Mouse (Mus musculus) limb, embryonic 12.5 days (tissue): ENCODE results near the gene Rexo1. TPM values are rescaled to one million over a fixed set of nuclear protein-coding genes. Genes with fewer than 3 reads are reported as not detected.
A peak's percentile ranks its signal among the peaks of the same experiment; 100 is the strongest.

Experiments used
- ATAC-seq: fragments of 200-750 bp; cut with Nextera tagmentation; 2 replicates; pipeline ENCODE4 v1.8.0; 2017; ENCODE audit warnings: low read depth, moderate TSS enrichment; ENCODE audit not compliant: insufficient number of reproducible peaks, insufficient read depth, low FRiP score, low TSS enrichment
- H3K27ac ChIP-seq: fragments of 300-500 bp; sonication (generic); 2 replicates; pipeline ENCODE4 v1.5.1; 2016; ENCODE audit warnings: mild to moderate bottlenecking, moderate library complexity
- H3K27me3 ChIP-seq: fragments of 300-500 bp; sonication (generic); 2 replicates; pipeline ENCODE4 v1.6.1; 2016; ENCODE audit warnings: mild to moderate bottlenecking, moderate library complexity
- H3K36me3 ChIP-seq: fragments of 300-500 bp; sonication (generic); 2 replicates; pipeline ENCODE4 v1.6.1; 2016; ENCODE audit warnings: mild to moderate bottlenecking, moderate library complexity
- H3K4me1 ChIP-seq: fragments of 300-500 bp; sonication (generic); replicated peaks from 2 replicates; pipeline ENCODE4 v1.6.1; 2016
- H3K4me2 ChIP-seq: fragments of 300-500 bp; sonication (generic); 2 replicates; pipeline ENCODE4 v1.6.1; 2016; ENCODE audit warnings: mild to moderate bottlenecking, moderate library complexity
- H3K4me3 ChIP-seq: fragments of 300-500 bp; sonication (generic); replicated peaks from 2 replicates; pipeline ENCODE4 v1.5.1; 2016; ENCODE audit warnings: mild to moderate bottlenecking
- H3K9ac ChIP-seq: fragments of 300-500 bp; sonication (generic); replicated peaks from 2 replicates; pipeline ENCODE4 v1.6.1; 2016; ENCODE audit warnings: mild to moderate bottlenecking, moderate library complexity
- H3K9me3 ChIP-seq: fragments of 300-500 bp; sonication (generic); 2 replicates; pipeline ENCODE4 v1.6.1; 2016; ENCODE audit warnings: mild to moderate bottlenecking, moderate library complexity
- WGBS: fragments of 180-500 bp; shearing (Covaris S2); methylation state at CpG from one replicate; pipeline ENCODE4 v1.1.7; 2016; 5-methylcytosine and 5-hydroxymethylcytosine counted together
- polyA plus RNA-seq: library from polyadenylated mRNA; unstranded; fragments of >200 nt; fragmentation: Nextera tagmentation; extraction: Ambion mirVana; gene quantifications from 2 replicates; pipeline ENCODE4 v1.2.1, GENCODE M21; 2016

The Rexo1 gene
- polyA plus RNA-seq, 1 experiment from 2014 or later, result 33.4 TPM

DNA sequence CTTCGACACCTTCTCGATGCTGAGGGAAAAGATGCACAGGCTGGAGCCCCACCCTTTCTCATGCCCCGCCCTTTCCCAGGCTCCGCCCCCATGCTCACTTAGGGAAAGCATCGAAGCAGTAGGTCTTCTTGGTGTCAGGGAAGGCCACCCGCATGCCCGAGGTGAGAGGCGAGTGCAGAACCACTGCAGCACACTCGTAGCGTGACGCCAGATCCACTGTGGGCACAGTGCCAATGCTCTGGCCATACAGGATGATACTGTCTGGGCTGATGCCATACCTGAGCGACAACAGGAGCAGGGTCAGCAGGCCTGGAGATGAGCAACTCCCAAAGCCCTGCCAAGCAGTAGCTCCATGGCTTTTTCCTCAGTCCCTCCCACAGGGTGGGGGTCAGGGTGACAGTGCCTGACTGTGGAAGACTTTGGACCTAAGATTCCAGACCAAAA, 22.7 kb upstream of the Rexo1 start:
- Histone ChIP-seq H3K9ac (0 out of 2 replicates have a peak overlapping the region, but pooled peaks have one; percentile 34), H3K4me1 (peaks cover 24% of the 10 kb centered on the region), H3K4me2 (no peak overlapping the region), H3K27me3 (no peaks in the 10 kb centered on the region), H3K36me3 (peaks cover 56% of the 10 kb centered on the region), H3K4me3 (no peak overlapping the region), H3K9me3 (no peaks in the 10 kb centered on the region), H3K27ac (no peak overlapping the region)
- ATAC-seq, result no peak
- 65% methylated on average over 12 of the region's 12 CpGs for WGBS

DNA sequence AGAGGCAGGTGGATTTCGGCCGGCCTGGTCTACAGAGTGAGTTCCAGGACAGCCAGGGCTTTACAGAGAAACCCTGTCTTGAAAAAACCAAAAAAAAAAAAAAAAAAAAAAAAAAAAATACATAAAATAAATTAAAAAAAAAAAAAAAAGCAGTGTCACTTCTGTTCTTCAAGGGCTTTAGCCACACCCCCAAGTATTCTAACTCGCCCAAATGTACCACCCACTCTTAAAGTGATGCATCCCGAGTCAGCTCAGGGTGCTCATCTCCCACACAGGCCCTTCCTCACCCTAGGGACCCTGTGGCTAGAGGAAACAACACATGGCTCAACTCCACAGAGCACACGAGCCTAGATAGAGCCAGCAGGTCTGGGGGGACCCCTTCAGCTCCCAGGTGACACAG, 21.7 kb upstream of the Rexo1 start:
- Histone ChIP-seq H3K9me3 (no peaks in the 10 kb centered on the region), H3K36me3 (peaks cover 56% of the 10 kb centered on the region), H3K27ac (no peak overlapping the region), H3K4me2 (no peak overlapping the region), H3K9ac (no peak overlapping the region), H3K27me3 (no peaks in the 10 kb centered on the region), H3K4me1 (peaks cover 22% of the 10 kb centered on the region), H3K4me3 (no peak overlapping the region)
- ATAC-seq, result no peak
- WGBS, result 92% methylated on average over 5 of the region's 5 CpGs

DNA sequence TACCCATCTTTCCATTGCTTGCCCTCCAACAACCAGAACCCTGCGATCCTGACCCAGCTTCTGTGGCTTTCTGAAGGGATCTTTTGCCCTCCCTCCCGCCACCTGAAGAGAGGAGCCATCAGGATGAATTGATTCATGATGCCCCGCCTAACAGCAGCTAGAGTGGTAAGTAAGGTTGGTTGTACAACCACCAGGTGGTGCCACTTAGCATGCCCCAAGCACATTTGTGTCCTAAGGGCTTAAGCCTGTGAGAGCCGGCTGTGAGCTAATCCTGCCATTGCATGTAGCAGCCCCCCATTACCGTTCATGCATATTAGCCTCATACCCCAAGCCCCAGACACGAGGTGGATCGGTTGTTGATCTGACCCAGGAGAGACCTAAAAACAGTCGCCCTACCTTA, 17.6 kb upstream of the Rexo1 start:
- no peaks in the 10 kb centered on the region for H3K27me3 ChIP-seq
- peaks cover 31% of the 10 kb centered on the region for H3K4me1 ChIP-seq
- H3K27ac ChIP-seq, result peak overlapping the region; percentile 91
- peak overlapping the region; percentile 85 for H3K4me3 ChIP-seq
- peak overlapping the region; percentile 76; the same call in 1 of the 2 replicates for H3K9ac ChIP-seq
- no peak for ATAC-seq
- no peaks in the 10 kb centered on the region for H3K9me3 ChIP-seq
- peak overlapping the region; percentile 98 for H3K4me2 ChIP-seq
- 9% methylated on average over 8 of the region's 8 CpGs for WGBS
- peaks cover 25% of the 10 kb centered on the region for H3K36me3 ChIP-seq

DNA sequence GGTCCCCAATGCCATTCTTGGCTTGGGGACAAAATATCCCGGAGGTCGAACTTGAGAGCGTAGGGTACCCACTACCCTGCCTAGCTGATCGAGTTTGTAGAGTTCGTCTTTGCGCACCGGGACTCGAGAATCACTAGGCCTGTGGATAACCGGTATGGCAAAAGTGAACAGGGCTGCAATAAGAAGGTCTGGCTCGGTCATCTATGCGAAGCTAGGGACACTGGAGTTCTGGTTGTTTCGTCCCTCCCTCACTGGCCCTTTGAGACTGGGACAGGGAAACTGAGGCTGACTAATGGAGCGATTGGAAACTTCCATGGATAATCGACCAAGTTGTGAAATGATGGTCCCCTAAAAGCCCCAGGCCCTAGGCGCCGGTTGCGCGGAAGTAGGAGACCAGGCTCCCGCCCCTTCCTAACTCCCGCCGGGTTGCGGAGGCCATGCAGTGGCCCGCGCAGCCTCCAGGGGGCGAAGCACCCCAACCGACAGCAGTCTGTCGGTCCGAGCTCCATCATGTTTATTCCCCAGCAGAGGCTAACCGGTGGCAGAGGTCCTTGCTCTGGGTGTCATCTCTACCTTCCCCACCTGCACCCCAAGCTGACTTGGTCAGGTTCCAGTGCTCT, 16.9 kb upstream of the Rexo1 start:
- H3K27me3 ChIP-seq, result no peaks in the 10 kb centered on the region
- H3K4me1 ChIP-seq, result peaks cover 34% of the 10 kb centered on the region
- peak overlapping the region; percentile 98 for H3K4me2 ChIP-seq
- WGBS, result under 1% methylated on average over 29 of the region's 29 CpGs
- peak; percentile 26; the same call in 1 of the 2 replicates for ATAC-seq
- peaks cover 18% of the 10 kb centered on the region for H3K36me3 ChIP-seq
- peak overlapping the region; percentile 85 for H3K4me3 ChIP-seq
- H3K27ac ChIP-seq, result peak overlapping the region; percentile 91
- no peaks in the 10 kb centered on the region for H3K9me3 ChIP-seq
- peak overlapping the region; percentile 76 for H3K9ac ChIP-seq

DNA sequence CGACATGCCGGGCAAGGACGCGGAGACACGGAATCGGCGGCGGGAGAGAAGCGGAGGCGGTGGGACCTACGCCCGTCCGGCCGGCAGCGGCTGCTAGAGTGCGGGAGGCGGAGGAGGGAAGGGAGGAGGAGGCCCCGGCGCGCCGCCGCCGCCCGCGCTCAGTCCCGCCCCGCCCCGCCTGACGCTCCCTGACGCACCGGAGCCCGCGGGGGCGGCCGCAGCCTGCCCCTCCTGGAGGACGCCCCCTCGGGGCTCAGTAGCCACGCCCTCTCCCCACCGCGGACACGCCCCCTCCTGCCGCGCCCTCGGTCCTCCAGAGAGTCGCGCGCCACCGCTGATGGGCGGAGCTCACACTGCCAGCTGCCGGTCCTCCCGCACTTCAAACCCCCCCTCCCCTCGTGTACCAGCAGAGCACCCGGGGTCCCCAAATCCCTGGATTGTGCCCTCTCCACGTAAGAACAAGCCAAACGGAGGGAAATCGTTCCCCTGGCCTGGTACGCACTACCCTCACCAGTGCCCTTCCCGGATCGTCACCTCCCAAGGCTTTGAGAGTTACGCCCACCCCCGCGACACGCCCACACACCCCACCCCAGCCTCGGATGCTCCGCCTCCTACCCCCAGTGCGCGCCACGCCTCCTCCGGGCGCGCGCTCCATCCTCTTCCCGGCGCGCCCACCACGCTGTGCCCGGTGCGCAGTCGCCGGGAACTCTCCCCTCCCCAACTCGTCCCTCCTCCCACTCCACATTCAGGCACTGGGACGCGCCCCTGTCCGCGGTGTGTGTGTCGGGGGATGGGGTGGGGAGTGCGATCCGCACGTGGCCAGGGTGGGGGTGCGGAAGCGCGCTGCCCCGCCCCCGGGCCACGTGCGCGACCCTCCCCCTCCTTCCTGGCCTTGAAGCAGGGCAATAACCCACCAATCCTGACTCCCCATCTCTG, 16.1 kb upstream of the Rexo1 start, which contains the start of gene Klf16:
TSS of gene Klf16 (minus strand) at position 127 of the 936 bp plus-strand sequence.
- Histone ChIP-seq H3K27me3 (no peaks in the 10 kb centered on the region), H3K27ac (peak within 1 kb of the TSS; percentile 91), H3K4me2 (peak within 1 kb of the TSS; percentile 98), H3K9me3 (no peaks in the 10 kb centered on the region), H3K4me3 (peak within 1 kb of the TSS; percentile 85), H3K9ac (peak within 1 kb of the TSS; percentile 76), H3K4me1 (peaks cover 37% of the 10 kb centered on the region), H3K36me3 (peaks cover 13% of the 10 kb centered on the region)
- under 1% methylated on average over 91 of the region's 97 CpGs for WGBS
- peak; percentile 74 for ATAC-seq

DNA sequence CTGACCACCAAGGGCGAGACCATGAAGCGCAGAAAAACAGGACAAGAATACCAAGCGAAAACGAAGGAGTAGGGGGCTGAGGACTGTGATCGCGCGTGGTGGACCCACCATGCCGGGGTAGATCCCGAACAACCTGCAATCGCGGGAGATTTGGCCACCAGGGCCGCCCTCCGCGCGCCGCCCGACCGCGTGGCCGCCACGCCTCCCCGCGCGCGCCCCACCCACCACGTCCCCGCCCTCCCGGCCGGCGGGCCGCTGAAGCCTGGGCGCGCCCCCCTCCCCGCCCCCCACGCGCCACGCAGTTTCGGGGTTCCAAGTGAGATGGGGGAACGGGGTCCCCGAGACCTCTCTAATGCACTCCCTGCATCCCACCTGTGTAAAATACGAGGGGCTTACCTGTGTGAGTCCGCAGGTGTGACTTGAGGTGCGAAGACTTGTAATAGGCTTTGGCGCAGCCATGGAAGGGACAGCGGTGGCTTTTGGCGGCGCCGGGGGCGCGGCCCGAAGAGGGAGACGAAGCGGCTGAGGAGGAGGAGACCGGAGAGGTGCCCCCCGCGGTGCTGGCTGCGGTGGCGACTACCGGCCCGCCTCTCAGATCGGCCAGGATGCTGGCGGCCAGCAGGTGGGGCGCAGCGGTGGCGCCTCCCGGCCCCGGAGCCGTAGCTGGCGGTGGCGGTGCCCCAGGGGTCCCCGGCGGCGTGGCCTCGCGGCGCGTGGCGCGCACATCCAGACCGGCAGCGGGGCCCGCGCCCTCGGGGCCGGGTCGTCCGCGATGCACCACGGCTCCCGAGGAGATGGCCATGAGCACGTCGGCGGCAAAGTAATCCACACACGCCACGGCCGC, 15.2 kb upstream of the Rexo1 start:
- H3K27me3 ChIP-seq, result no peaks in the 10 kb centered on the region
- H3K9me3 ChIP-seq, result no peaks in the 10 kb centered on the region
- H3K27ac ChIP-seq, result peak overlapping the region; percentile 91
- under 1% methylated on average over 91 of the region's 96 CpGs for WGBS
- peaks cover 5% of the 10 kb centered on the region for H3K36me3 ChIP-seq
- peak overlapping the region; percentile 85 for H3K4me3 ChIP-seq
- no peak for ATAC-seq
- H3K4me2 ChIP-seq, result peak overlapping the region; percentile 98
- peaks cover 46% of the 10 kb centered on the region for H3K4me1 ChIP-seq
- peak overlapping the region; percentile 76 for H3K9ac ChIP-seq

DNA sequence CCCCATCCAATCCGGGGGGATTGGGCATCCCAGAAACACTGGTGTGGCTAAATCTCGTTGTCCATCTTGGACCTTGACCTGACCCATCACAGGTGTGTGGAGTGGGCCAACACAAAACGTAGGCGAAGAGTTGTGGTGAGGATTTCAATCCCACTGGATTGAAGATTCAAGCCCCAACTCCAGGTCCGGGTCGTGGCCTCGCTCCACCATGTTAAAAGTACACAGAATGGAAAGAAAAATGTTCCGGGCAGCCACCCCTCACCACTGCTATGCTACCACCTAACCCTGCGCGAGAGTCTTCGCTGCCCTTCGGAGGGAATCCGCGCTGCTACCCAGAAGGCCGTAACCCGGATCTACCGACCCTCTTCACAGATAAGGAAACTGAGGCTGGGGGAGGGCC, 14.6 kb upstream of the Rexo1 start:
- WGBS, result 15% methylated on average over 17 of the region's 17 CpGs
- Histone ChIP-seq H3K9me3 (no peaks in the 10 kb centered on the region), H3K36me3 (no peaks in the 10 kb centered on the region), H3K27ac (no peak overlapping the region), H3K4me2 (peak overlapping the region; percentile 98), H3K9ac (peak overlapping the region; percentile 76), H3K27me3 (no peaks in the 10 kb centered on the region), H3K4me3 (peak overlapping the region; percentile 85), H3K4me1 (peaks cover 52% of the 10 kb centered on the region)
- ATAC-seq, result no peak

DNA sequence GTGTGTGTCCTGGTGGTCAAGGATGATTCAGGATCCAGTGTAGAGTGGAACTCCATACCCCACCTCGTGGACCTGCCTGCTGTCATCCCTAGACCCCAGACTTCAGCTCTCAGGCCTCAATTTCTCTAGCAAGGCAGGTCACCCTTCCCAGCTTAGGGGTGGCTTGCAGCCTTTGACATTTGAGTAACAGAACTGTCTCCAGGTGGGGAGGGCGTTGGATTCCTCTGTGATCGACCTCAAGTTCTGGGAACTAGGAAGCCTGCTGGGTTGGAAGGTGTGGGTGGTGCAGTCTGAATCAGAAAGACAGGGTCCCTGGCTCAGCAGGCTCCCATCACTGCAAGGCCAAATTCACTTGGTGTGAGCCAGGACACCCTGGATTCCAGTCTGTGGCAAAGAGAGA, 13.5 kb upstream of the Rexo1 start:
- no peaks in the 10 kb centered on the region for H3K36me3 ChIP-seq
- no peaks in the 10 kb centered on the region for H3K27me3 ChIP-seq
- 74% methylated on average over 3 of the region's 3 CpGs for WGBS
- H3K27ac ChIP-seq, result no peak overlapping the region
- no peaks in the 10 kb centered on the region for H3K9me3 ChIP-seq
- H3K4me1 ChIP-seq, result peaks cover 62% of the 10 kb centered on the region
- H3K4me2 ChIP-seq, result peak overlapping the region; percentile 98; the same call in 1 of the 2 replicates
- 0 out of 2 replicates have a peak overlapping the region, but pooled peaks have one; percentile 85 for H3K4me3 ChIP-seq
- H3K9ac ChIP-seq, result no peak overlapping the region
- ATAC-seq, result no peak

DNA sequence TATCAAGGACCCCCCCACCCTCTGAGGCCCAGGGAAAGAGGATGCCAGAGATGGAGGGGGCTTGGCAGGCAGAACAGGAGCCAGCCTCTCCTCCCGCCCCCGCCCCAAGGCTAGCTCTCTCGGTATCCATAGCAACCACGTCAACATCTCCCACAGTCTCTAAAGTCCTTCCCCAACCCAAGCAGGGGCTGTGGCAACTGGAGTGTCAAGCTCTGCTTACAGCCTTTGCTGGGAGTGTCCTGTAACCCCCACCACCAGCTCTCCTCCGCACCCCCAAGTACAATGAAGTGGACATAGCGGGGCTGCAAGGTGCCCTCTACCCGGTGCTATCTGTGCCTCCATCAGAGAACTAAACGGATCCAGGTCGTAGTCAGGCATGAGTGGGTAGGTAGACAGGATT, 12.6 kb upstream of the Rexo1 start:
- peaks cover under 1% of the 10 kb centered on the region; the same call in 1 of the 2 replicates for H3K36me3 ChIP-seq
- no peak overlapping the region for H3K27ac ChIP-seq
- WGBS, result 73% methylated on average over 9 of the region's 9 CpGs
- H3K4me3 ChIP-seq, result no peak overlapping the region
- H3K27me3 ChIP-seq, result no peaks in the 10 kb centered on the region
- H3K9me3 ChIP-seq, result no peaks in the 10 kb centered on the region
- H3K4me2 ChIP-seq, result 0 out of 2 replicates have a peak overlapping the region, but pooled peaks have one; percentile 2
- peaks cover 68% of the 10 kb centered on the region for H3K4me1 ChIP-seq
- no peak for ATAC-seq
- no peak overlapping the region for H3K9ac ChIP-seq

DNA sequence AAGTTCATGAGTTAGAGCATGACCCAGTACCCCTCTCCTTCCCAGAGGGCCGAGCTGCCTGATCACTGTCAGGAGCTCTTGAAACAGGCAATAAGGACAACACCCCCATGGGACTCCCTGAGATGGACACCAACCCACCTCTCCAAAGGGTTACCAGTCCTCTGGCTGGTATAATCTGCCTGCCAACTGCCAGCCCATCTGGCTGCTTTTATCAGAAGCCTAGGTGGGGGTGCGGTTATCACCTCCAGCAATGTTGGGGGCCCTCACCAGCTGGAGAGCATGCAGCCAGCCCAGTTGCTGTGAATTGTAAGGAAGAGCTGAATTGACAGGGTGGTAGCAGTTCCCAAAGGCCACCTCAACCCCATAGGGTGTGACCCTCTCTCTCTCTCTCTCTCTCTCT, 11.1 kb upstream of the Rexo1 start:
- H3K36me3 ChIP-seq, result peaks cover 15% of the 10 kb centered on the region
- H3K27ac ChIP-seq, result no peak overlapping the region
- no peak for ATAC-seq
- H3K27me3 ChIP-seq, result no peaks in the 10 kb centered on the region
- H3K4me2 ChIP-seq, result no peak overlapping the region
- WGBS, result 94% methylated on average over 2 of the region's 2 CpGs
- no peaks in the 10 kb centered on the region for H3K9me3 ChIP-seq
- H3K4me1 ChIP-seq, result peaks cover 61% of the 10 kb centered on the region
- H3K4me3 ChIP-seq, result no peak overlapping the region
- no peak overlapping the region for H3K9ac ChIP-seq
